Mouse (Mus musculus) retina, postnatal 1 day (tissue): ENCODE results near the gene Aplf.
"Not testable (repeated sequence)": the region's sequence is repeated elsewhere in the genome, so short reads cannot be mapped to it uniquely, and the experiment has no call there.

ENCODE experiments used
- DNase-seq: peaks from one replicate; pipeline ENCODE4 v3.0.0-alpha.2; 2012

The Aplf gene

DNA sequence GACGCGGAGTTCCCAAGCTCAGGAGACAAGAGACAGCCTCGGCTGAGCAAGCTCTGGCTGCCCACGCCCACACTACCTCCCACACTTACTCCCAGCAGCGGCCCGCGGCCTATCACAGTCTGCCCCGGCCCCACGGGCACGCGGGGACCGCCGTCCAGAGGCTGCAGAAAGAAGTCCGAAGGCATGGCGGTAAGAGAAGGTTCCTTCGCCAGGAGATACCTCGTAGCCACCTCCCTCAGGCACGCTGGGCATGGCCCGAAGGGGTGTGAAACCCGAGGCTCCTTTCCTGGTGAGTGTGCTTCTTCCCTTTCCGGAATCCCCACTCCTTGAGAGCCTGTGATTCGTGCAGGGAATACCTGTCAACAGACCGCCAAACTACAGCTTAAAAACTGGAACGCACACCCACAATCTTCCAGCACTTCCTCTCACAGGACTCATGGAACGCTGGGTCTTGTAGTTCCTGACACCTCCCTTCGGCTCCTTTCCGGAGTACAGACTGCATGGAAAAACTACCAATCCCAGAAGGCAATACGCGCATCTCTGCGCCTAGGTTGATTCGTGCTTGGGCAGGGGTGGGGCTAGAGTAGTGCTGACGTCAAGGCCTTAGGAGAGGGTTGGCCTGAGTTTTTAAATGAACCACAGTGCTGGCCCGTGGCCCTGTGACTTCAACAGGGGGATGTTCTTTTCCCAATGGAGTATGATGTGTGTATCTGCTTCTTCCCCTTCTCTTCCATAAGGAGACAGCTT, at the start of gene Aplf:
Gene Aplf (minus strand): TSS at position 423 of the 747 bp plus-strand sequence.
- peak; percentile 99 for DNase-seq

DNA sequence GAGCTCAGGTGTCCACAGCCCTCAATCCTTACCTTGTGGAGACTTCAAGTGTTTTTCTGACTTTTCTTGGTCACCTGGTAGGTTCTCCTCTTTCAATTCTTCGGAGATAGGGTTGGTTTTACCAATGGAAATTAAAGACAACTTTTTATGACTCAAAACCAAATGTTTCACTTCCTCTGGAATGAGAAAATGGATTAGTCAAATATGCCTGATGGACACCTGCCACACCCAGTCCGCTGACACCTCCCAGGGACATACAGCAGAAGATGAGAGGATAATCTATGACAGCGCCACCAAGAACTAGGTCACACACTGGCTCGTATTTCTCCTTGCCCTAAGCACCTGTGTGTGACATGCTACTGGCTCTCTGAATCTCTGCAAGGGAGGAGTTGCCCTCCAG, 42.1 kb upstream of the Aplf start:
- no peak for DNase-seq

DNA sequence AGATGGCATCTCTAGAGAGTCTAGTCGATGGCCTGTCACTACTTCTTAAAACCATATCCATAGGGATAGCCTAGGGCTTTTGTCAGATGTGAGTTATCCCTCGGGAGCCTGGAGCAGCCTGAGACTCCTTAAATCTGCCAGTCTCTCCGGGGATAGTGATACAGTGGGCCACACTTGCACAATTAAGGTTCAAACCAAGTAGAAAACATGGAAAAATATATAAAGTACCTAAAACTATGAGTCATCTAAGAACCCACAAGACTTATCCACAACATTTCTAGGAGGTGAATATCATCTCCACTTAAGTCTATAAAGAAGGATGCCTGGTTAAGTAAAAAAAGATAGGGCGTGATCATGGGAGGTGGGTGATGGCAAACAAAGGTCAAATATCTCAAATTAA, 40.3 kb upstream of the Aplf start:
- DNase-seq, result no peak

DNA sequence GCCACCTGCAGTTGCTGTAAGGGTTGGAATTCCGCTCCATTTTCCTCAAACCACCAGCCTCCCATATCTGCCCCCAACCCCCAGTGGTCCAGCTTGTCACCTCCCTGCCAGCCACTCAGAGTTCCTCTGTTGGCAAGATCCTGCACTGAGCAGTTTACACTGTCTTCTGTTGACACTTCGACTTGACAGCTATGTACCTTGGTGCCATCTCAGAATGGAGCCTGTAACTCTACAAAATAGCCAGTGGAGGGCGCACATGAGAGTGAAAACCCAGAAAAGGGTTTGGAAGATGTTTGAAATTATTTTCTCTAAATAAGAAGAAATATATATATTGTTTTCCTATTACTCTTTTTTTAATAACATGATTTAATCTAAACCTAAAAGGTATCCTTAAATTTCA, 34.3 kb upstream of the Aplf start:
- DNase-seq, result peak; percentile 43

DNA sequence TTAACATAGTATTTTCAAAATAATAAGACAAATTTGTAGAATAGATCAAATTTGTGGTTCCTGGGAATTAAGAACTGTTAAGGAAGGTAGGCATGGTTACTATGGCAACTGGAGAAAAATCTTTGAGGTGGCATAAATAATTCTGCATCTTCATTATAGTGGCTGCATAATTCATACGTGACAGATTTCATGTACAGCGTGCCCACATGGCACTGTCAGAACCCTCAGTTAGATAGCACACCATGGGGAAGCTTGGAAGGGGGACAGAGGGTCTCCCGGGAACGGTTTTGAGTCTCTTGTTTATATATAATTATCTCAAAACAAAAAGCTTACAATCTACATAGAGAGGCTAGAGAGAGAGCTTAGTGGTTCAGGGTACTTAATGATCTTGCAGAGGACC, 24.6 kb upstream of the Aplf start:
- no peak for DNase-seq

DNA sequence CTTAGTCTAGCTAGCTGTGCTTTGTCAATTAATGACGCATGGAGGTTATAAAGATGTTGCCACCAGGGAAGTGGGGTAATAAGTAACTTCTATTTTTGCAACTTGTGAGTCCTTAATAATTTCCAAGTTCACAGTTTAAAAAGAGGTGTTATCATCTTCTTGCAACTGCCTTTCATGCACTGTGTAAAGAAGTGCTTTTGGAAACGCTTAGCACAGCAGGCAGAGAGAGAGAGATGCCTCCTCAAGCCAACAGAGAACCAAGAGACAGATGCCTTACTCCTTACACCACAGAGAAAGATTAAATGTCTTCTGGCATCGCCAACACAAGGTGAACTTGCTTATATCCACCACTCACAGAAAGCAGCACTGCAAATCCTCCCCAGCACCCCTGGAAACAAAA, 24.0 kb upstream of the Aplf start:
- DNase-seq, result no peak

DNA sequence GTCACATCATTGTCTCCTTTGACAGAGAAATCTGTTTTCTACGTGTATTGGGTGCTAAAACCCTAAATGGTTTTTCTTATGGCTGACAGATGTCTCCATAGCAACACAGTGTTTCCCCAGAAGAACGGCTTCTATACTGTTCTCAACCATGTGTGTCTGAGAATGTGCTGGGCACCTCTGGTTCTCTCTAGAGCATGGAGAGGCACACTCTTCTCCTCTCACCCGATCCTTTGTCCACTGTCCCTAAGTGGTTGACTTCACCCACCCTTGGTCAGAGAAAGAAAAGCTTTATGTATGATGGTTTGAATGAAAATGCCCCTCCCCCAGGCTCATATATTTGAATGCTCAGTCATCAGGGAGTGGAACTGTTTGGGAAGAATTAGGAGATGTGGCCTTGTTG, 8.4 kb upstream of the Aplf start:
- DNase-seq, result no peak

DNA sequence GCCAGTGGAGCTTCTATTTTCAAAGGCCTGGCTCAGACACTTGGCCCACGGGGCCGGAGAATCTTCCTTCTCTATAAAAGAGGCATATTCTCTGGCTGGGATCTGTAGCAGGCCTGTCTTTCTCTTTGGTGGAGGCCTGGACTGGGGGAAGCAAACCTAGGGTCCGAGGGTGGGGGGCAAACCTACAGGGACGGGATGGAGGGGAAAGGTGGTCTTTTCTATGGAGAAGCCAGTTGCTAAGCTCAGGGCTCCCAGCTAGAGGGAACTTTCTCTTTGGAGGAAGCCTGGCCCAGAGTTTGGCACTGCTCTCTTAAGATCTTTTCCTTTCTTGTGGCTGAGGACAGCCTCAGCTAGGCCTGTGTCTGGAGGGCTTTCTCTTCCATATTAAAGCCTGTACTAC, 668 bp upstream of the Aplf start:
- no peak for DNase-seq

DNA sequence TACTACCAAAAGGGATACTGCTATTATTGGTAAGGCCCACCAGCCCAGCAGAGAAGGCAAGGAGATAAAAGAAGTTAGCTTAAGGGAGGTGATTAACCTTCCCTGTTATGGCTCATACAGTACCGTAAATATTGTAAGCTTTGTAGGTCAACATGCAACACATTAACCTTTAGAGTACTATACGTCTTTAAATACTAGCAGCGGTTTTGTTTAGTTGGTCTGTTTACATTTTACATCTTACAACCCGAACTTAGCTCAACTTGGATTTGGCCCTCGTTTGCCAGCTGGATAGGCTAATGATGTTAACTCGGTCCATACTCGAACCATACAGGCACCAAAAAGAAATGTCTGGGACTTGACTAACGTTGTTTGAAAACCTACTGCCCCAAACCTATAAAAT, 640 bp downstream of the Aplf start:
- no peak for DNase-seq

DNA sequence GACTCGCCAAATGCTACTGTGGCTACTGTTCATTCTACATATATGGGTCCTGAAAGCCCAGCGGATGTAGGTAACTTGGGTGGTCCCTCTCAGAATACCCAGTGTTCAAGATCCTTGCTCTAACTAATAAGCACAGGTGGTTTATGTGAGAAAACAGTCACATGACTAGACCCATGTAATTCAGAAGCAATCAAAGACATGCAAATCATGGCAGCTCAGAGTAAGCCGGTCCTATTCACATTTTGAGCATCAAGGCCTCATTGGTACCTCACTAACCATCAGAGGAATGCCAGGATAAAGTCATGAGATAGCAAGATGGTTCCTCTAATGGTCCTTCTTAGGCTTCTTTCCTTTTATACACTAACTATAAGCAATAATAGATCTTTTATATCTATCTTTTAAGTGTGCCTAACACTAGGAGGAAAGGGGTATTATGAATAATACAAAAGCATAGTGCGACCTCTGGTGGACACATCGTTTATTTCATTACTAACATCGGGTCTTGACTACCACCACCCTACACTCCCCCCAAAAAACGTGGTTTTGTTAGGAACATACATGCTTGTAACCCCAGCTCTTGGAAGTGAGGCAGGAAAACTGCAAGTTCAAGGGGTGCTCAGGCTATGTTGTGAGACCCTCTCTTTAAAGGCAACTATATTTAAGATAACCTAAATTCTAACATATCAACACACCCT, 2.0 kb downstream of the Aplf start:
- DNase-seq, result peak; percentile 79

DNA sequence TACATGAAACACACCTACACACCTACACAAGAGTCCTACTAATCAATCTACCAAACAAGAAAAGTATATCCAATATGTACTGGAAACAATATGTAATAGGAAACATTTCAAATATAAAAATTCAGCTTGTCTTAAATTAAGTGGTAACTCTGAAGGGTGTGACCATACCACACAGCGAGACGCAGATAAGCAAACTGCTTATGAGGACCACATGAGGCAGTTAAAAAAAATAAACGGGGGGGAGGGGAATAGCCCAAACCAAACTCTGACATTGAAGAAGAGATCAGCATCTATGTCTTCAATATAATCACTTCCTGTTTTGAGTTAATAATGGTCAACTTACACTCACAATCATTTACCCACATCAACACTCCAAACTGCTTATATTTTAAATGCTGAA, 3.3 kb downstream of the Aplf start:
- no peak for DNase-seq

DNA sequence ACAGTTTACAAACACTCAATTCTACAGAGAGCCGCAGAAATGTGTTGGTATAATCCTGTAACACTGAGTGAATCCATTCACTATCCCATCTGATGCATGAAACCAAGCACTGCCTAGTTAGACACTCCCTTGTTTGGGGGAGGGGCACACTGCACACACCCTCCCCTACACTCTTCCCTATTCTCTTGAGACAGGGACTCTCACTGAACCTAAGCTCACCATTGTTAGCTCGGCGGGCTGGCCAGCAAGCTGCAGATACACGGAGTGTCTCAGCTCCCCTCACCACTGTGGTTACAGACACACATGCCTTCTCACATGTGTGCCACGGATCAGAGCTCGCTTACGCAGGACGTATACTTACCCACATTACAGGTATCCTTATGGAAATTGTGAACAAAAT, 4.2 kb downstream of the Aplf start:
- DNase-seq, result no peak

DNA sequence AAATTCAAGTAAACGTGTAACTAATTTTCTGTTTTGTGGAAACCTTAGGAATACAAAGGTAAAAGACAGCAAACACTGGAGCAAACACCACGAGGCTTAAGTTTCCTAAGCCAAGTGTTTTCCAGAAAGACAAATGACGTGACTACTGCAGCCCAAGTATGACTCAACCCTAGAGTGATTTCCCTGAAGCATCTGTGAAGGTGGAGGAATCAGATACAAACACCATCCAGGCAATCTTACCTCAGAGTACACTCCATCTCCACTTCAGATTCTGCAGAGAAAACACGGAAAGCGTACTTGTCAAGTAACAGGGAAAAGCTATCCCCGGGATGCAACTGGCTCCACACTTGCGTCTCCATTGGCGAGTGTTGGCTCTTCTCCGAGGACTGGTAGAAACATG, 8.5 kb downstream of the Aplf start:
- no peak for DNase-seq

DNA sequence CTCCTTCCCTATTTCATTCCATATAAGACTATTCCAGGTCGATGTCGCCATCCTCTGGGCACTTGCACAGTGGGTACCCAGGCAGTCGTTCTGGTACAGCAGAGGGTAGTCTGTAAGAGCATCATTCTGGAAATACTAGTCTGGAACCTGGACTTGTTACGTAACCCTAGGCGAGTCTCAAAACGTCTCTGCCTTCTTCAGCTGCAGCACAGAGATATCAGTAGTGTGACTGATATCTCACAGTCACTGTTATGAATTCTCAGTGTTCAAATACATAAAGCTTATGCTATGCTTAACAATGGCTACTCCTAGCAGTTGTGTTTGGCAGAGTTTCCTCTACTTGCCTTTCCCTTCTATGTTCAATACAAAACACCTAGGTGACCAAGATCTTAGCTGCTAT, 9.8 kb downstream of the Aplf start:
- no peak for DNase-seq

DNA sequence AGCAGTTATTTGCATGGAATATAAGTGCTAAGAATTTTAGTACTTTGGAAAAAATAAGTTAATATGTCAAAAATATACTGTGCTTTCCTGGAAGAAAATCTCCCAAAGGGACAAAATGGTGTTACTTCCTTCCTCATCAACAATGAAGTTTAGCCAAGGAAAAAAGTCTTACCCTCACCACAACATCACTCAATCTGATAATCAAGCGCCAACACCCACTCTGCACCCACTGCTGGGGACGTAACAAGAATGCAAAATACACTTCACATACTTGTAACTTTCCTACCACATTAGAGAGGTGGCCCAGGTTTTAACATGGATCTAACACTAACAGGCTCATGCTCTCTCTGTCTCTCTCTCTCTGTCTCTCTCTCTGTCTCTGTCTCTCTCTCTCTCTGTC, 10.3 kb downstream of the Aplf start:
- no peak for DNase-seq

DNA sequence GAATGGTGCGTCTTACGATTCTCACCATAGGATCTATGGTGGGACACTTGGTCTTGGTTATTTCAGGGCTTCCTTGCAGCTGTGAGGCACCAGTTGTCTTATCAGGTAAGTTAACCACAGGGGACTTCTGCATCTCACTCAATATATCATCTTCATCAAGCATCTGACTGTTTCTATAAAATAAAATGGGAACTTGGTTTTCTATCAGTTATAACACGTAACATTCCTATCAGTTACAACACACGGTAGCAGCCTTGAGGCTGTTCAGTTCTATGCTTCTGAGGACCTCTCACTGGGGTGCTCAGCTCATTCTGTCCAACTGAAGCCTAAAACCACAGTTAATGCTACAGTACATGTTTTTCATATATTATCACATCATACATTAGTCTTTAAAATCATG, 13.2 kb downstream of the Aplf start:
- no peak for DNase-seq

DNA sequence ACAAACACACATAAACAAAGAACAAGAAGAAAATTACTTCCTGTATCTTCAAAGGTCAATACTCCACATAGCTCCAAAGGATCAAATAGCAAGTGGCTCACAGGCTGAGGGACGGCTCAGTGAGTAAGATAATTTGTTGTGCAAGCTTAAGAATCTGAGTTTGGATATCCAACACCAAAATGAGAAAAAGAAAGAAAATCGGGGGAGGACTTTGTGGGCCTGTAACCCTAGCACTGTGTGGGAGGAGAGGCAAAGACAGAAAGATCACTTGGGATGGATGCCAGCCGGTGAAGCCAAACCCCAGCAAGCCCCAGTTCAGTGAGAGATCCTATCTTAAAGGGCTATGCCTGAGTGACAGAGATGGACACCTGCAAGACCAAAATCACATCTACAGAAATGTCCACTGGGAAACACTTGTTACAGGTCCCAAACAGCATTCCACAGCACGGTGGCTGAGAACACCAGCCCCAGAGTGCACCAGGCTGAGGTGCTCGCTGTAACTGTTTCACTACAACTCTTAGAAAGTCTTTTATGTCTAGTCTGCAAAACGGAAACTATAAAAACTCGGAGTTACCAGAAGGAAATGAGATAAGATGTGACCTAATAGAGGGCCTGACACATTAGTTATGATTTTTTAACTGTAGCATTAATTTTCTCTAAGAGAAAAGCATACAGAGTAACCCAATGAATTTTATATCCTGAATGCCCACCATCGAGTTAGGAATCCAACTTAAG, 17.9 kb downstream of the Aplf start:
- no peak for DNase-seq

DNA sequence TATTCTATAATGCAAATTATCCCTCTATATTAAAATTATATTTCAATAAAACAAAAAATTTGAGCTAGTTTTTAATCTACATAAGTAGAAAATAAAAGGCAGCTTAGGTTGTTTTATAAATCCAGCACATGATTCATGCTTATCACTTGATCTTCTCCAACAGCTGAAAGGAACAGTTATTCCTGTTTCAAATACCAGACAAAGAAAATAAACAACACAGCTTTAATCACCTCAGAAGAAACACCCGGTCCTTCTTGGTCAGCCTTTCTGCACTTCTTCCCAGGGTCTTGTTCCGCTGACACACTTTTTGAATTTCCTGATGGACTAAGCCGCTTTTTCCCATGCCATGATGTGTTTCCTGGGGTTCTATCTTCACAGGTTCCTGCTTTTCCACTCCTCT, 18.5 kb downstream of the Aplf start:
- no peak for DNase-seq

DNA sequence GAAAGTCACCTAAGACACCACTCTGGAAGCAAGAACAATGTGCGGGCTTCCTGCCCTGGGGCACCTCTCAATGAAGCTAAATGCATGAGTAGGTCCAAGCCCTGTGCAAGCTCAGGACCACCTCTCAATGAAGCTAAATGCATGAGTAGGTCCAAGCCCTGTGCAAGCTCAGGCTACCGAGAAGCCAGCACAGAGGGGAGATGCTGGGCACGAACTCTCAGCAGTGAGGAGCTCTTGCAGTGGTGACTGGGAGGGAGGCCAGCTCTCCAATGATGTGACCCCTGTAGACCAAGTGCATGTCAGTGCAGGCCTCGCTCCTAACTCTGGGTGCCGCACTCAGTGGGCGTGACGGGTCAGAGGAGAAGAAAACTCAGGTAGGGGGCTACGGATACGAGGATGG, 19.3 kb downstream of the Aplf start:
- DNase-seq, result no peak

DNA sequence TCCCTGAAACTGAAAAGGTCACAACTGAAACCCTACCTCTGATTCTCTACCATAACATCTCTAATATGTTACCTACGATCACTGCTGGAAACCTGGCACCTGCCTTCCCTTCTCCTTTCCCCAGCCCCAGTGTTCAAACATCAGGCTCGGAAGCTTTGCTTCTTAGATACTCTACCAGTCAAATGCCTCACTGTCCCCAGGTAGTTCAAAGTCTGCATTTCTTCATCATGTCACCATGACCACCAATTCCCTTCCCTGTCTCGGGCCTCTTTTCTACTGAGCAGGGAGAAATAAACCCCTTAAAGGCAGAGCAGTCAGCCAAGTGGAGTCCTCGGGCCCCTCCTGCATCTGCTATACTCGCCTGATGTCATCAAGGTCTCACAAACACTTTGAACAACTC, 20.2 kb downstream of the Aplf start:
- DNase-seq, result no peak

DNA sequence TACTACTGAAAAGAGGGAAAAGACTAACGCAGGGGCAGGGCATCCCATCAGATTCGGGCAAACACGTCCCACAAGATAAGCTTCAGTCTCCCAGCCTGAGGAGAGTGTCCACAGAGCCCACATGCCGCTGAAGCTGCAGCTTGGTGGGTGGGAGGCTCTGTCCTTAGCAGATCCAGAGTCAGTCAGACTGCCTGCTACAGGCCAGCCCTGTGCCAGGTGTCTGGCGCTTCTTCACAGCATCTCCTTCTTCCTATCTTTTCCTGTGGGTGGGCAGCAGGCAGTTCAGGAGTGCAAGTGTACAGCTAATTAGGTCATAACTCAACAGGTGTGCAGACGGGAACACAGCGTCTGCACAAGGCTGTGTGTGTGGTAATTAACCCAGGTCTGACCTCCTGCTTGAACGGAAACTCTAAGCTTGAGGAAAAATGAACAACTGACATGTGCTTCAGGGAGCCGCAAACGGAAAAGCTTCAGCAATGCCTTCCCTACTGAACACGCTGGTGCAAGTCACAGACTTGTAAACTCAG, 33.8 kb downstream of the Aplf start:
- peak; percentile 37 for DNase-seq

DNA sequence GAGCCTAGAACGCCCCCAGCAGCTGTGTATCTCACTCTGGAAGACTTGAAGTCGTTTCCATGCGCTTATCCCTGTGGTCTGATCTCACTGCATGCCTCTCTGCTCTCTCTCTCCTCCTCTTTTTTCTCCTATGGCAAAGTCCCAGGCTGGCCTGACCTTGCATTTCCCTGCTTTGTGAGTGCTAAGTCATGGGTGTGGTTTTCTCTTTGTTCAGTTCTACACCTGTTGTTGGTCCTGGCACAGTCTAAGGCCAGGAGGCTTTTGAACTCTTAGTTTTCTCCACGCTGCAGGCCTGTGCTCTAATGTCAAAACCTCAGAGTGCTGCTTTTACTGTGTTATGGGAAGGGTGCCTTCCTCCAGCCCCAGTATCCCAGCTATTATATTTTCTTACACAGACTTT, 39.8 kb downstream of the Aplf start:
- no peak for DNase-seq

DNA sequence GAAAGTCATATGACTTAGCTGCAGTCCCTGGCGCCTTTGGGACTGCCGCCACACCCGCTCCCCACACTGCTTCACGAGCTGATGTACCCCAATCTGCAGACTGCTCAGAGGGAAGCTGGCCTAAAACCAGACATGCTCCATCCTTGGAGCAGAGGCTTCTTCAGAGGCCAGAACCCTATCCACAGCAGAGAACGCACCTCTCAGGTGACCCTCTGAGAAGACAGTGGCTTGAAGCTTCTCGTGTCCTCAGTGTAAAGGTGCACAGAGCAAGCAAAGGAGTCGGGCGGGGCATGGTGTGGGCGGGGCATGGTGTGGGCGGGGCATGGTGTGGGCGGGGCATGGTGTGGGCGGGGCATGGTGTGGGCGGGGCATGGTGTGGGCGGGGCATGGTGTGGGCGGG, 43.1 kb downstream of the Aplf start:
- not testable (repeated sequence) for DNase-seq

DNA sequence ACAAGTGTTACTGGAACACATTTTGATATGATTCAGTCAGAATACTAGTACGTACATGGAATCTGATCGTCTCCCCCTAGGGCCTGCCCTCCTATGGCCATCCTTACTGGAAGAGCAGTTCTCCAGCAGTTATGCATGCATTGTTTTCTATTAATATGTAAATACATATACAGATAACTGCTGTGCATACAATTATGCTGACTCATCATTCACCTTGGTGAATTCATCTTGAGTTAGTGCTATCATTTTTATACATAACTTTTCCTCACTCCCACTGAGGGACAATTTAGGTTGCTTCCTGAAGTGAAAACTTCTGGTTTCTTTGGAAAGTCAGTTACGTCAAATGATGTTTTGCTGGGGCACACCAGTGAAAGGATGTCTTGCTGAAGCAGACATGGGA, 48.8 kb downstream of the Aplf start:
- DNase-seq, result no peak
